Mouse (Mus musculus): ENCODE data around the gene Dnmt1.

Gene Dnmt1

DNA sequence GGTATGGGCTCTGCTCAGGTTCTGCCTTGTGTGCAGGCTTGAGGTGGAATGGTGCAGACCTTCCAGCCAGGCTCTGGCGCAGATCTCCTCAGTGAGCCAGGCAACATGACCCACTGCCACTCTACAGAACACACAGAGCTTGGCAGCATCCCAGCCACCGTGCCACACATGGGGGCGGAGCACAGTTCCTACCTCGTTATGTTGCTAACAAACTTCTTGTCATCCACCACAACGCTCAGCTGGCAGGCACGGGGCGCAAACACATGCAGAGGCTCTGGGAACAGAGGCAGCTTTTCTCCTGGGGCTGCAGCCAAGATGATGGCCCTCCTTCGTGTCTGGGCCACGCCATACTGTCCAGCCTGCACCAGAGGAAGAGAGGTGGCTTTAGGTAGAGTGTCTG is 49.7 kb downstream of the Dnmt1 start:
- no peak for DNase-seq

DNA sequence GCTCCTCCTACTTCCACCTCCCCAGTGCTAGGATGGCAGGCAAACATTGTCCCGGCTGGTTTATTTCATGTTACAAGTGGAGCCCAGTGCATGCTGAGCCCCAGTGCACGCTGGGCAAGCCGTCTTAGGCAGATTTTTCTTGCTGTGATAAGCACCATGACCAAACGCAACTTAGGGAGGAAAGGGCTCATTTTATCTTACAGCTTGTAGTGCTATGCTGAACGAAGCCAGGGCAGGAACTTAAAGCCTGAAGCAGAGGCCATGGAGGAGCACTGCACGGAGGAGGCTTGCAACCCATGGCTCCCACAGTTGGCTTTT is 57.6 kb downstream of the Dnmt1 start:
- no peak for DNase-seq

GRCm38 (mm10) chr9:20901466-20902173 is 58.1 kb downstream of the Dnmt1 start:
- no peak for DNase-seq

- peak; percentile 83 for DNase-seq
Measured at GRCm38 (mm10) chr9:20898511-20899073, 61.1 kb downstream of the Dnmt1 start, which contains the start of gene Eif3g. TSS of gene Eif3g (minus strand) at chr9:20898623.

- DNase-seq, result no peak
Measured at GRCm38 (mm10) chr9:20897736-20898510, 61.8 kb downstream of the Dnmt1 start.

GRCm38 (mm10) chr9:20895382-20895781 is 64.3 kb downstream of the Dnmt1 start:
- DNase-seq, result no peak

GRCm38 (mm10) chr9:20894629-20895028 is 65.1 kb downstream of the Dnmt1 start:
- no peak for DNase-seq

DNA sequence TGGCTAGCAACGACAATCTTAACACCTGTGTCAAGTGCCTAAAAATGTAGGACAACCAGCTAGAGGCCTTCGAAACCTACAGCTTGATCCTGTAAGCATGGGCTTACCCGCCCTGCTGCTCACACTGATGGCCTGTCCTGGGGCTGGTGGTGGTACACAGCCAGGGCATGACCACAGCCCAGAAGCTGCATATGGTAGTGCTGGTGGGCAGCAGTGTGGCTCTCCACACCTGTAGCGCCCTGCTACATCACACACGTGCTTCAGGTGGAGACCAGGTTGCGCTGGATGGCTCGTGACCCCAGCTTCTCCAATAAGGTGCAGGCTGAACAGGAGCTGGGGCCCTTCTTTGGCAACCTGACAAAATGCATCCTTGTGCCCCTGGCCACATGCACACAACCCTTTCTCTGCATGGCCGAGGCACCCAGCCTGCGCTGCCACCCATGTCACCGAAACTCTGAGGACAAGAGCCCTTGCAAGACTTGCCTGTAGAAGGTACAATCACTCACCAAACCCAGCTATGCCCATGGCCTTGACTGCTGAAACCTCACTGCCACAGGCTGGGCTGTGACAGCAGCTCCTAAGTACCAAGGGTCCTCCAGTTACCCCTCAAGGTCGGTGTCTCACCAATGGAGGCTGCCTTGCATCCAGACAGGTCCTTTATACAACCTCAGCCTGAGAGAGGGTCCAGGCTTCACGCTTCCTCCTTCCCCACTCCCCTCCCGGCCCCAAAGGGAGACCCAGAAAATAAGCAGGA is 65.9 kb downstream of the Dnmt1 start:
- no peak for DNase-seq

GRCm38 (mm10) chr9:20893069-20893468 is 66.6 kb downstream of the Dnmt1 start:
- DNase-seq, result no peak

GRCm38 (mm10) chr9:20892104-20892653 is 67.5 kb downstream of the Dnmt1 start:
- no peak for DNase-seq

DNA sequence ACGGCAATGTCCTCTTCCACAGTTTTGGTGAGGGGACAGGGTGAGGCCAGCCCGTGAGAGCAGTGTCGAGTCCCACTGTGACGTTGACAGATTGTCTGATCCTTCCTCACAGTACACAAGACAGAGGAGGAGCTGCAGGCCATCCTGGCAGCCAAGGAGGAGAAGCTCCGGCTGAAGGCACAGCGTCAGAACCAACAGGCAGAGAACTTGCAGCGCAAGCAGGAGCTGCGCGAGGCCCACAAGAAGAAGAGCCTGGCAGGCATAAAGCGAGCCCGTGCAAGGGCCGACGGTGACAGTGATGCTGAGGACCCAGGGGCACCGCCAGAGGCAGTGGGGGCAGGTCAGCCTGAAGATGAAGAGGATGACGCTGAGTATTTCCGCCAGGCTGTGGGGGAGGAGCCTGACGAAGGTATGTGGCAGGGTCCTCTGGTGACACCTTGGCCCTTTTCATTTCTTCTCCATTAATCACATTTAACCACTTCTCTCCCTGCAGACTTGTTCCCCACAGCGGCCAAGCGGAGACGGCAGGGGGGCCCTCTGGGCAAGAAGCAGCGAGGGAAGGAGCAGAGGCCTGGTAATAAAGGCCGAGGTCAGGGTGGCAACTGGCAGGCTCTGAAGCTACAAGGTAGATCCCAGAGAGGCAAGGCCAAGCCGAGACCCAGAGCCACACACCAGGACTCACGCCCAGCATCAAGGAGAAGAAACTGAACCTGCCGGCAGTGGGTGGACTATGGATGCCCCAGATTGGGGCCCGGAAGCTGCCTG is 68.2 kb downstream of the Dnmt1 start:
- no peak for DNase-seq

DNA sequence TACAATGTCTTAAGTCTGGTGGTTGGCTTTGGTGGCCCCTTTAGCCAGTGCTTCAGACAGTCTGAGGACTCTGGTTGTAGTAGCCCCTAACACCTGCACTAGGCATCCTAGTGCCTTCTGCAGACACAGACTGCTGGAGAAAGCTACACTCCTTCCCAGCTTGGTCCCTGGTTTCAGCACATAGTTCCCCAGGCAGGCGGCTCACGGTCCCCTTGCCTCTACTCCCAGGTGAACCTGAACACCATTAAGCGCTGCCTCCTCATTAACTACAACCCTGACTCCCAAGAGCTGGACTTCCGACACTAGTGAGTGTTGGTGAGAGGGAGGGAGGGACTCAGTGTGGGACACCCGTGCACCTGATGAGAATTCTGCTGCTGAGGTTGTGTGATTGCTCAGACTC is 69.3 kb downstream of the Dnmt1 start:
- no peak for DNase-seq

DNA sequence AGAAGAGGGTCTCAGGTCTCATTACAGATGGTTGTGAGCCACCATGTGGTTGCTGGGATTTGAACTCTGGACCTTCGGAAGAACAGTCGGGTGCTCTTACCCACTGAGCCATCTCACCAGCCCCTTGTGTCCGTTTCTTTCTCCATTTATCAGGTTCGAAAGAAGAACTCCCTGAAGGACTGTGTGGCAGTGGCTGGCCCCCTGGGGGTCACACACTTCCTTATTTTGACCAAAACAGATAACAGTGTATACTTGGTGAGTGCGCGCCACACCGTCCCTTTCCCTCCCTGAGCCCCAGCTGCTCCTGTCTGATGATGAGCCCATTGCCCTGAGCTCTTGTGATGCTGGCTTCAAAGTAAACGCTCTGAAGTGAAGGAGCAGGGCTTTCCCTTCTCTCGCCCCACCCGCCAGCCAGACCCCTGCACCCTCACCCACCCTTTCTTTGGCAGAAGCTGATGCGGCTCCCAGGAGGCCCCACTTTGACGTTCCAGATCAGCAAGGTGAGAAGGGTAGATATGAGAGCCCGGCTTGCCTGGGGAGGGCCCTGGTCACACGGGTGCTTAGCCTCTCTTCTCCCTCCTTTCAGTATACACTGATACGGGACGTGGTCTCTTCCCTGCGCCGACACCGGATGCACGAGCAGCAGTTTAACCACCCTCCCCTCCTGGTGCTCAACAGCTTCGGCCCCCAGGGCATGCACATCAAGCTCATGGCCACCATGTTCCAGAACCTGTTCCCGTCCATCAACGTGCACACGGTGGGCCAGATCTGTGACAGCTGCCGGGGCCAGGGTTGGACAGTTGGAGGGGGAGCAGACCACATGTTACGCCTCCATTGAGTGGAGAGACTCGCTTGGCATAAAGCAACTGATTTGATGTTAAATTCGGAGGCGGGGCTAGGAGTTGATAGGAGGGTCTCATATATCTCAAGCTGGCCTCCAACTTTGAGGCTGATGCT is 70.2 kb downstream of the Dnmt1 start:
- DNase-seq, result no peak

- DNase-seq, result no peak
Measured at GRCm38 (mm10) chr9:20888386-20888765, 71.3 kb downstream of the Dnmt1 start.

DNA sequence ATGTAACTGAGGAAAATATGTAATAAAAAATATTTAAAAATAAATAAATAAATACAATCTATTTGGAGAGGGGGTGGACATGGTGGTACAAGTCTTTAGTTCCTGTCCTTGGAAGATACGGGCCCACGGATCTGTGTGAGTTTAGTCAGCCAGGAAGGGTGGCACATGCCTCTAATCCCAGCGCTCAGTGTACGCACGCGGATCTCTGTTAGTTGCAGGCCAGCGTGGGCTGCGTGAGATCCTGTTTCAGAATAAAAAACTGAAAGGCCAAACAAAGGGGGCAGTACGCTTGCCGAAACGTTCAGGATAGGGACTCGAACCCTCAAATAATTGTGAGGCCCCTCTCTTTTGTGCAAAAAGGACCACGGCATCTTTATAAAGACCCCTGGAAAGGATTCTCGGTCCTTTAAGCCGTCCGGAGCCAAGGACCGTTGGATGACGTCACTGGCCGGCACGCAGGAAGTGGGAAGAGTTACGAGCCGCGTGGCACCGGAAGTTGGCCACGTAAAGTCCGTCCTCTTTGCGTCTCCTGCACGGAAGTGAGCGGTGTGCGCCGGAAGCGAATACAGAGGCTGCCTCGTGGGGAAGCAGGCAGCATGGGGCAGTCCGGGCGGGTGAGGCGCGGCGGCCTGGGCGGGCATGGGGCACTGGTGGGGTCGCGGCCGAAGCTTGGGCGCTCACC is 71.8 kb downstream of the Dnmt1 start, which contains the start of gene Ppan:
Gene Ppan, plus strand, starts transcription at position 472 of the 682 bp plus-strand sequence.
- DNase-seq, result peak; percentile 95

DNA sequence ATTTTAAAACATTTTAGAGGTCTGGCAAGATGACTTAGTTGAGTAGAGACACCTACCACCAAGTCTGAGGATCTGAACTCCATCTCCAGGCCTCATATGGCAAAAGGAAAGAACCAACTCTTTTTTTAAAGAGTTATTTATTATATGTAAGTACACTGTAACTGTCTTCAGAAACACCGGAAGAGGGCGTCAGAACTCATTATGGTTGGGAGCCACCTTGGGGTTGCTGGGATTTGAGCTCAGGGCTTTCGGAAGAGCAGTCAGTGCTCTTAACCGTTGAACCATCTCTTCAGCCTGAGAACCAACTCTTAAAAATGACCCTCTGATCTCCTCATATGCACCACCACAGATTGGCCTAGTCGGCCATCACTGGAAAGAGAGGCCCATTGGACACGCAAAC is 72.5 kb downstream of the Dnmt1 start:
- no peak for DNase-seq

- no peak for DNase-seq
Measured at GRCm38 (mm10) chr9:20886563-20886962, 73.1 kb downstream of the Dnmt1 start.

DNA sequence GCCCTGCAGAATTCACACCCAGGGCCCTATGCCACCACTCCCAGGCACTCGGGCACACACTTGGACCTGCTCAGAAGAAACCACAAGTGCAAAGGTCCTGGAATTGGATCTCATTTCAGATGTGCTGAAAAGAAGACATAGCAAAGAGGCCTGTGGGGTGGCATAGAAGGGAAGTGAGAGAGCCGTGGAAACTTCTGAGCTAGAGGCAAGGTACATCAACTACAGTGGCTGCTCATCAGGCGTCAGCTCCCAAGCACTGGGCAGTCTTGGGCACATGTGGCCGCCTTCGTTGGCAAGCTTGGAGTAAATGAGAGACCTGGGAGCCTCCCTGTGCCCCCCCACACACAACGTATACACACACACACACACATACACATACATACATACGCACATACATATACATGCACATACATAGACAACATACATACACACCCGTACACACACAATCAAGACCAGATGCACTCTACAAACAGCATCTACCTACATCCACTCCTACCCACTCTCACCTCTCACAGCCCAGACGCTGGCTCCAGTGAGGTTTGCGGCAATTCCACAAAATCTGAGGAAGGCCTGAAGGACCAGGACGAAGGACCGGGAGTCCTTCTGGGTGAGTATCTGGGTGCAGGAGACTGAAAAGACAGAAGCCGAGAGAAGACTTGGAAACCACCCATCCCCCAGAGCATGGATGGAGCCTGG is 80.4 kb downstream of the Dnmt1 start, which contains the start of gene Angptl6:
Gene Angptl6, minus strand, starts transcription at position 631 of the 696 bp plus-strand sequence.
- DNase-seq, result no peak

DNA sequence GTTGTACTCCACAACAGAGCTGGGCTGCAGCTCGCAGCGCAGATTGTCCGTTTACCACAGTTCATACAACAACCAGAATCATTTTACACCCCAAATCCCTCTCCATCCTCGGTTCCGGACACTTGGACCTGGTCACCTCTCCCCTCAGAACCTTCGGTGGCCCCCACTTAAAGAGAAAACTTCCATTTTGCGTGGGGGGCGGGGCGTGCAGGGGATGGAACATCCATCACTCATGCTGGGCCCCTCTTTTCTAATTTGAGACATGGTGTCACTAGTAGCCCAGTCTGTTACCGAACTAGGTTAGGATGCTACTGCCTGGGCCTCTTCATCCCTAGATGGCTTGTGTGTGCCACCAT is 81.0 kb downstream of the Dnmt1 start:
- DNase-seq, result no peak
